Mouse (Mus musculus) lung, adult 2 months (tissue): ENCODE data around the gene Aunip.

Source experiments
- CTCF ChIP-seq: fragments of 200-500 bp; IDR thresholded peaks from 2 replicates; pipeline ENCODE4 v1.5.1; 2011; ENCODE audit warnings: mild to moderate bottlenecking, low read length, control low read depth; ENCODE audit not compliant: insufficient read depth
- POLR2A ChIP-seq: fragments of 200-500 bp; IDR thresholded peaks from 2 replicates; pipeline ENCODE4 v1.6.1; 2011; ENCODE audit warnings: low read depth, mild to moderate bottlenecking, control low read depth, low read length, borderline replicate concordance; ENCODE audit errors: extremely low read depth

DNA sequence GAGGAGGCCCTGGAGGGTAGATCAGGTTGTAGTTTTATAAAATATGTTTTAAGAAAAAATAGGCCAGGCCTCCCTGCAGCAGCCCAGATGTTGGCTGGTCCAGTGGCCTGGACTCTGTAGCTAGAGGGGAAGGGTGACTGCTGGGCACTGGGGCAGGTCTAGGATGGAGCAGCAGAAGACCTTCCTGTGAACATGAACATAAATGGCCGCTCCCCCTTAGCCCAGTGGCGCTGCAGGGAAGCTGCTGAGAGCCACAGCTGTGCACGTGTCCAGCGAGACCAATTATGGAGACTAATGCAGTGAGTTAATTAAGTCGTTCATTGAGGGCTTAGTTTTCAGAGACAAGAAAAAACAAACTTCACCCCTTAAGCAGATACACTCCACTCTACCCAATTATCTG lies 15.0 kb downstream of the Aunip start:
- no peak for TF ChIP-seq CTCF
- TF ChIP-seq POLR2A: no peak
